Mouse (Mus musculus): ENCODE data around the gene F11r. TPM values are rescaled to one million over a fixed set of nuclear protein-coding genes. Genes with fewer than 3 reads are reported as not detected.
A peak's percentile ranks its signal among the peaks of the same experiment; 100 is the strongest.
"Not testable (repeated sequence)": the region's sequence is repeated elsewhere in the genome, so short reads cannot be mapped to it uniquely, and the experiment has no call there.

Gene F11r
- polyA plus RNA-seq, 1 experiment: 9.0 TPM

DNA sequence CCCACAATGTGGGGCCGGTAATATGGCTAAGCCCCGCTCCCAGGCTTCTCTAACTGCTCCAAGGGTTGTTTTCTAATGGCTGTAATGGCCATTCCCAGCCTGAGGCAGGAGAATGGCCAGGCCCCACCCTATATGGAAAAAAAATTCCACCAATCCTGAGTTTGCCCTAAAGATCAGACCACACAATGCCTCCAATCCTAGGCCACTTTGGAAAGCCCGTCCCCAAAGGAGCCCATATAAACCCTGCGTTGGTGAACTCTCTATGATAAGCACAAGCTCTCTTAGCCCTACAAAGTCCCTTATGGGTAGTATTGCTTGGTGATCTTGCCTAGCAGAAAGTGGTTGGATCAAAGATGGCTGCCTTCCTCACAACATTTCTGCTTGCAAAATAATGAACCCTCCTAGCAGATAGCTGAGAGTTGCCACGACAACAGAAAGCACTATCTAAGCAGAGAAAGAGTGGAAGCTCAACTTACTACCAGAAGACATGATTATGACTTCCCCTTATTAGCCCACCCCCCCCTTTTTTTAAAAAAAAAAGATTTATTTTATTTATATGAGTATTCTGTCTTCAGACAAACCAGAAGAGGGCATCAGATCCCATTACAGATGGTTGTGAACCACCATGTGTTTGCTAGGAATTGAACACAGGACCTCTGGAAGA lies 28.5 kb downstream of the F11r start:
- H3K27ac ChIP-seq (ENCODE audit: insufficient read depth, low read length): no peak overlapping the region
- no peak for TF ChIP-seq POLR2A (IDR thresholded peaks at IDR 0.05; ENCODE audit: extremely low read depth, insufficient read depth, low read length)
- no peak for TF ChIP-seq CTCF (IDR thresholded peaks at IDR 0.05; ENCODE audit: extremely low read depth, insufficient read depth, low read length)
- H3K4me3 ChIP-seq (ENCODE audit: insufficient read depth, low read length): no peak overlapping the region
- no peaks in the 10 kb centered on the region for H3K4me1 ChIP-seq (ENCODE audit: control insufficient read depth, insufficient read depth, low read length)

DNA sequence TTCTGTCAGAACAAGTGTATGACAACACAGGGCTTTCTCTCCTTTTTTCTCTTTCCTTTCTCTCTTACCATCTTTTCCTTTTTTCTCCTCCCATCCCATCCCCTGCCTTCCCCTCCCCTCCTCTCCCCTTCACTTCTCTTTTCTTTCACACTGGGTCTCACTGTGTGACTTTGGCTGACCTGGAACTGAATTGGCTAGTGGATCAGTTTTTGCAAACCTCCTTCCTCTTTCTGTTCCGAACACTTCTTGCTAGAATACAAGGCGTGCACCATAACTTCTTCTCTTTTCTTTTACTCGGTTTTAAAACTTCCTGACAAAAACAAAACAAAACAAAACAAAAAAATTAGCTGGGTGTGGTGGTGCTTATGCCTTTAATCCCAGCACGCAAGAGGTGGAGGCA lies 29.2 kb downstream of the F11r start:
- Histone ChIP-seq H3K27ac (ENCODE audit: insufficient read depth, low read length) (no peak overlapping the region), H3K4me1 (ENCODE audit: control insufficient read depth, insufficient read depth, low read length) (no peaks in the 10 kb centered on the region), H3K4me3 (ENCODE audit: insufficient read depth, low read length) (no peak overlapping the region)
- TF ChIP-seq POLR2A (IDR thresholded peaks at IDR 0.05; ENCODE audit: extremely low read depth, insufficient read depth, low read length) (no peak), CTCF (IDR thresholded peaks at IDR 0.05; ENCODE audit: extremely low read depth, insufficient read depth, low read length) (no peak)

- no peak overlapping the region for H3K4me3 ChIP-seq (ENCODE audit: insufficient read depth, low read length)
- TF ChIP-seq POLR2A (IDR thresholded peaks at IDR 0.05; ENCODE audit: extremely low read depth, insufficient read depth, low read length) (no peak), CTCF (IDR thresholded peaks at IDR 0.05; ENCODE audit: extremely low read depth, insufficient read depth, low read length) (no peak)
- no peak overlapping the region for H3K27ac ChIP-seq (ENCODE audit: insufficient read depth, low read length)
- no peaks in the 10 kb centered on the region for H3K4me1 ChIP-seq (ENCODE audit: control insufficient read depth, insufficient read depth, low read length)
These were observed 32.3 kb downstream of the F11r start for GRCm38 (mm10) chr1:171469678-171470077.

GRCm38 (mm10) chr1:171470371-171470871 lies 33.1 kb downstream of the F11r start:
- no peak overlapping the region for H3K4me3 ChIP-seq (ENCODE audit: insufficient read depth, low read length)
- no peaks in the 10 kb centered on the region for H3K4me1 ChIP-seq (ENCODE audit: control insufficient read depth, insufficient read depth, low read length)
- TF ChIP-seq CTCF (IDR thresholded peaks at IDR 0.05; ENCODE audit: extremely low read depth, insufficient read depth, low read length) (peak; percentile 82), POLR2A (IDR thresholded peaks at IDR 0.05; ENCODE audit: extremely low read depth, insufficient read depth, low read length) (no peak)
- H3K27ac ChIP-seq (ENCODE audit: insufficient read depth, low read length): no peak overlapping the region

- Histone ChIP-seq H3K4me1 (ENCODE audit: control insufficient read depth, insufficient read depth, low read length) (no peaks in the 10 kb centered on the region), H3K4me3 (ENCODE audit: insufficient read depth, low read length) (no peak overlapping the region), H3K27ac (ENCODE audit: insufficient read depth, low read length) (no peak overlapping the region)
- no peak for TF ChIP-seq POLR2A (IDR thresholded peaks at IDR 0.05; ENCODE audit: extremely low read depth, insufficient read depth, low read length)
These were observed 33.6 kb downstream of the F11r start for GRCm38 (mm10) chr1:171470896-171471295.

DNA sequence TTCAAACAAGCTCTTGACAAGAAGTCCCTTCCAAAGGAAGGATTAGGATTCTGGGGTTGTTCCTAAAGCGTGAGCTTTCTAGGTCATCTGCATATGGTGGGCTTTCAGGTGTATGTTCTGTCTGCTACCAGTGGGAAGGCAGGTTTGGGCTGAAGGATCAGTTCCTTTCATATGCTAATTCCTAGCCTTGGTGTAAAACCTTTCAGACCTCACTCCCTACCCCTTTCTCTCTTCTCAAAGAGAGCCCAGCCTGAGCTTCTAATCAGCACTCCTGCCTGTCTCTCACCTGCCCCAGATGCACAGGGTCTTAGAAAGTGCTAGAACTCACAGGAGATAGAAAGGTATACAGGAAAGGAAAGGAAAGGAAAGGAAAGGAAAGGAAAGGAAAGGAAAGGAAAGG lies 34.1 kb downstream of the F11r start:
- H3K4me3 ChIP-seq (ENCODE audit: insufficient read depth, low read length): no peak overlapping the region
- no peaks in the 10 kb centered on the region for H3K4me1 ChIP-seq (ENCODE audit: control insufficient read depth, insufficient read depth, low read length)
- no peak for TF ChIP-seq CTCF (IDR thresholded peaks at IDR 0.05; ENCODE audit: extremely low read depth, insufficient read depth, low read length)
- no peak for TF ChIP-seq POLR2A (IDR thresholded peaks at IDR 0.05; ENCODE audit: extremely low read depth, insufficient read depth, low read length)
- no peak overlapping the region for H3K27ac ChIP-seq (ENCODE audit: insufficient read depth, low read length)

DNA sequence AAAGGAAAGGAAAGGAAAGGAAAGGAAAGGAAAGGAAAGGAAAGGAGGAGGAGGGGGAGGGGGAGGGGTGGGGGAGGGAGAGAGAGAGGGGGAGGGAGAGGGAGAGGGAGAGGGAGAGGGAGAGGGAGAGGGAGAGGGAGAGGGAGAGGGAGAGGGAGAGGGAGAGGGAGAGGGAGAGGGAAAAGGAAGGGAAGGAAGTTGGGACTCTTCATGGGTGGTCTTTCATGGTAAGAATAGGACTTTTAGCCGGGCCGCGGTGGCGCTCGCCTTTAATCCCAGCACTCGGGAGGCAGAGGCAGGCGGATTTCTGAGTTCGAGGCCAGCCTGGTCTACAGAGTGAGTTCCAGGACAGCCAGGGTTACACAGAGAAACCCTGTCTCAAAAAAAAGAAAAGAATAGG lies 34.6 kb downstream of the F11r start:
- H3K27ac ChIP-seq (ENCODE audit: insufficient read depth, low read length); H3K4me3 ChIP-seq (ENCODE audit: insufficient read depth, low read length); H3K4me1 ChIP-seq (ENCODE audit: control insufficient read depth, insufficient read depth, low read length): not testable (repeated sequence)

- TF ChIP-seq POLR2A (IDR thresholded peaks at IDR 0.05; ENCODE audit: extremely low read depth, insufficient read depth, low read length): no peak
- no peak for TF ChIP-seq CTCF (IDR thresholded peaks at IDR 0.05; ENCODE audit: extremely low read depth, insufficient read depth, low read length)
- H3K4me3 ChIP-seq (ENCODE audit: insufficient read depth, low read length): no peak overlapping the region
- no peaks in the 10 kb centered on the region for H3K4me1 ChIP-seq (ENCODE audit: control insufficient read depth, insufficient read depth, low read length)
- H3K27ac ChIP-seq (ENCODE audit: insufficient read depth, low read length): no peak overlapping the region
These were observed 36.2 kb downstream of the F11r start for GRCm38 (mm10) chr1:171473506-171473905.

DNA sequence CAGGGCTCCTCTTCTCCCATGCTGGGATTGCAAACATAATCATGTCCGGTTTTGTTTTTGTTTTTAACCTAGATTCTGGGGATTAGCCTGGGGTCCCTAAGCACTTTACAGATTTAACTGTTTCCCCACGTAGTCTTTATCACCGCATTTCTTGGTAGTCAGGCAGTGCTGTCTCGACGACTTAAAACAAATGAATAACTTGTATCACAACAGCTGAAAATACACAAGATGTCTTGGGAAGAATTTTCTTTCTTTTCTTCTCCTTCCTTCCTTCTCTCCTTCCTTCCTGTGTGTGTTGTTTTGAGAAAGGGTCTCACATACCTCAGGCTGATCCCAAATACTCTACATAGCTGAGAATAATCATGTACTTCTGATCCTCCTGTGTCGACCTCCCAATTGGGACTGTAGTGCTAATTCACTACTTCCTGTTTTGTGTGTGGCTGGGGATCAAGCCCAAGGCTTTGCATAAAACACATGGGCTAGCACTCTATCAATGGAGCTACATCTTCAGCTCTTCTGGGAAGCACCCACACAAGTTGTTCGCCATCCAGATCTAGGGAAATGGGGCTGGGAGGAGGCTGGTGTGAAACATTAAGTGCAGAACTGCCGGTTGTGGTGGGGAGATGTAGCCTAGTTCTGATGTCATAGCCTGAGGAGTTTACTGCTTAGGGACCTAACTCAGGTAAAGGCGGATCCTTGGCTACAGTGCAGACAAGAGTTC lies 36.7 kb downstream of the F11r start:
- no peak overlapping the region for H3K4me3 ChIP-seq (ENCODE audit: insufficient read depth, low read length)
- no peak overlapping the region for H3K27ac ChIP-seq (ENCODE audit: insufficient read depth, low read length)
- H3K4me1 ChIP-seq (ENCODE audit: control insufficient read depth, insufficient read depth, low read length): no peaks in the 10 kb centered on the region
- TF ChIP-seq CTCF (IDR thresholded peaks at IDR 0.05; ENCODE audit: extremely low read depth, insufficient read depth, low read length) (no peak), POLR2A (IDR thresholded peaks at IDR 0.05; ENCODE audit: extremely low read depth, insufficient read depth, low read length) (no peak)

DNA sequence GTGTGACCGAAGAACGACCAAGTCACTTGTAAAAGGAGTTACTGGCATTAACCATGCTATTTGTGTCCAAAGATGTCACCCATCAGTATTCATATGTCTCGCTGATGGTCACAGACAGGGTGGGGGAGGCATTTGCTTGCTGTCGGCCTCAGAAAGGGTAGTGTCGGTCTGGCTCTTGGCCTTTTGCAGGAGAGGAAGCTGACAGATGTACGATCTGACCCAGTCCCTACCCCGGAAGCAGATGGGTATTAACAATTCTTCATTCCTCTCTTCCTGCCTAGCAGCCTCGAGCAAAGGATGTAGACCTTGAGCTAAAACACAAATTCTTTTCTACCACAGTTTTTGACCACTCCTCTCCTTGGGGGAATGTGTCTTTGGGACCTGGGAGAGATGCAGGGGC lies 39.8 kb downstream of the F11r start:
- H3K4me3 ChIP-seq (ENCODE audit: insufficient read depth, low read length): no peak overlapping the region
- H3K27ac ChIP-seq (ENCODE audit: insufficient read depth, low read length): no peak overlapping the region
- H3K4me1 ChIP-seq (ENCODE audit: control insufficient read depth, insufficient read depth, low read length): no peaks in the 10 kb centered on the region
- no peak for TF ChIP-seq POLR2A (IDR thresholded peaks at IDR 0.05; ENCODE audit: extremely low read depth, insufficient read depth, low read length)
- TF ChIP-seq CTCF (IDR thresholded peaks at IDR 0.05; ENCODE audit: extremely low read depth, insufficient read depth, low read length): no peak

All from cortical plate, adult 2 months (tissue).